Mouse (Mus musculus): ENCODE measurements around the gene Msh4. TPM values are rescaled to one million over a fixed set of nuclear protein-coding genes. Genes with fewer than 3 reads are reported as not detected.
"Not testable (repeated sequence)": the region's sequence is repeated elsewhere in the genome, so short reads cannot be mapped to it uniquely, and the experiment has no call there.

Gene Msh4
- polyA plus RNA-seq, 1 experiment from 2014 or later = 0.06 TPM

- DNase-seq (ENCODE audit: low spot score) (peak; percentile 47), ATAC-seq (ENCODE audit: low read depth) (0 out of 2 replicates have a peak, but pooled peaks have one; percentile 60)
- Histone ChIP-seq H3K27ac (replicated peaks; ENCODE audit: low read depth, low read length) (no peak overlapping the region), H3K36me3 (ENCODE audit: control insufficient read depth, insufficient read depth, low read length) (no peaks in the 10 kb centered on the region), H3K9me3 (ENCODE audit: control insufficient read depth, low read length) (no peaks in the 10 kb centered on the region), H3K4me2 (ENCODE audit: low read depth, low read length) (no peak overlapping the region), H3K4me3 (ENCODE audit: low read depth, low read length) (no peak overlapping the region), H3K9ac (ENCODE audit: low read depth, low read length) (no peak overlapping the region), H3K27me3 (replicated peaks; ENCODE audit: control insufficient read depth, insufficient read depth, low read length) (no peaks in the 10 kb centered on the region), H3K4me1 (ENCODE audit: control insufficient read depth, insufficient read depth, low read length) (no peaks in the 10 kb centered on the region)
- WGBS = 60% methylated on average over 14 of the region's 14 CpGs
Measured at GRCm38 (mm10) chr3:153867149-153868136, 38.5 kb downstream of the Msh4 start.

DNA sequence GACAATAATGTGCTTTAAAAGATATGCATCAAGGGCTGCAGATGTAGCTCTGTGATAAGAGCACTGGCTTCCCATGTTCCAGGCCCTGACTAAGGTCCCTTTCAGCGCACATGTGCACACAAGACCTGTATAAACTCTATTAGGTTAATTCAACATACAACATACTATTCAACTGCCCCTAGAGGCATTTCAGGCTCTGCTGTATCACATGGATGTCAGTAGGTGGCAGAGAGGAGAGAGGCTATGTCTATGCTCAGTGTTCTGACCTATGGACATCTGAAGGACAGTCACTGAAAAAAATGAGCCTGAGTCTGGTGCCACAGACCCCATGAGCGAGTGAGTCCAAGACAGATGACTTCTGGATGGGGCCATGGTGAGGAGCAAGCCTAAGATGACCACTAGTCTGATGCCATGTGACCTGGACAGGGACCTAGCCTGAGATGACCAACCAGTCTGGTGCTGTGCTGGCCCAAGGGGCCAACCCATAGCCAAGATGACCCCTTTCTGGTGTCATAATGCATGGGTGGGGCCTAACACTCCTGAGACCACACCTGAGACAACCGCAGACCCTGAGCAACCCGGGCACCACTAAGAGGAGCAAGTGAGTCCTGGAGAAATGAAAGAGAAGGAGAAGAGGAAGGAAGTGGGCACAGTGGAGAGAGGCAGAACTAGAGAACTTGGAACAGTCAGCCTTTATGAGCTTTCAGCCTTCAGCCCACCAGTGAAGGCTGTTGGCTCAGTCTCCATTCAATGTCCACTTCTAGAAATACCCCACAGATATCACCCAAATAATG, 41.1 kb downstream of the Msh4 start:
- Histone ChIP-seq H3K4me2 (ENCODE audit: low read depth, low read length) (no peak overlapping the region), H3K36me3 (ENCODE audit: control insufficient read depth, insufficient read depth, low read length) (no peaks in the 10 kb centered on the region), H3K4me1 (ENCODE audit: control insufficient read depth, insufficient read depth, low read length) (no peaks in the 10 kb centered on the region), H3K9me3 (ENCODE audit: control insufficient read depth, low read length) (no peaks in the 10 kb centered on the region), H3K27ac (replicated peaks; ENCODE audit: low read depth, low read length) (no peak overlapping the region), H3K9ac (ENCODE audit: low read depth, low read length) (no peak overlapping the region), H3K4me3 (ENCODE audit: low read depth, low read length) (no peak overlapping the region), H3K27me3 (replicated peaks; ENCODE audit: control insufficient read depth, insufficient read depth, low read length) (no peaks in the 10 kb centered on the region)
- DNase-seq (ENCODE audit: low spot score) = no peak
- ATAC-seq (ENCODE audit: low read depth) = no peak
- 91% methylated on average over 4 of the region's 4 CpGs for WGBS

DNA sequence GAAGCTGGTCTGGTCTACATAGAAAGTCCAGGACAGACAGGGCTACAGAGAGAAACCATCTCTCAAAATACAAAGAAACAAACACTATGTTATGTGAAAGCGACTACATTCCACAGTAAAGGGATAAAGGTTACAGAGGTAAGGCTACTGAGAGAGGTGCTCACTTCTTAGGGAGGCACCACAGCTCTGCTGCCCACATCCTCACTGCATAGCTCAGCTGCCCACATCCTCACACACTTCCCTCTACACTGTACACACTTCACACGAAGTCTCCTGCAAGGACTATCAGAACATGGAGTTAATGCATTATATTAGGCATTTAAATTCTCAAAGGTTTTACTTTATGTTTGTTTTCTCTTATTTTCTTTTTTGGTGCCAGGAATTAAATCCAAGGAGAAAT, 42.1 kb downstream of the Msh4 start:
- 70% methylated on average over 2 of the region's 2 CpGs for WGBS
- Histone ChIP-seq H3K9ac (ENCODE audit: low read depth, low read length) (no peak overlapping the region), H3K27me3 (replicated peaks; ENCODE audit: control insufficient read depth, insufficient read depth, low read length) (no peaks in the 10 kb centered on the region), H3K9me3 (ENCODE audit: control insufficient read depth, low read length) (no peaks in the 10 kb centered on the region), H3K27ac (replicated peaks; ENCODE audit: low read depth, low read length) (no peak overlapping the region), H3K4me1 (ENCODE audit: control insufficient read depth, insufficient read depth, low read length) (no peaks in the 10 kb centered on the region), H3K4me2 (ENCODE audit: low read depth, low read length) (no peak overlapping the region), H3K4me3 (ENCODE audit: low read depth, low read length) (no peak overlapping the region), H3K36me3 (ENCODE audit: control insufficient read depth, insufficient read depth, low read length) (no peaks in the 10 kb centered on the region)
- DNase-seq (ENCODE audit: low spot score) (no peak), ATAC-seq (ENCODE audit: low read depth) (no peak)

DNA sequence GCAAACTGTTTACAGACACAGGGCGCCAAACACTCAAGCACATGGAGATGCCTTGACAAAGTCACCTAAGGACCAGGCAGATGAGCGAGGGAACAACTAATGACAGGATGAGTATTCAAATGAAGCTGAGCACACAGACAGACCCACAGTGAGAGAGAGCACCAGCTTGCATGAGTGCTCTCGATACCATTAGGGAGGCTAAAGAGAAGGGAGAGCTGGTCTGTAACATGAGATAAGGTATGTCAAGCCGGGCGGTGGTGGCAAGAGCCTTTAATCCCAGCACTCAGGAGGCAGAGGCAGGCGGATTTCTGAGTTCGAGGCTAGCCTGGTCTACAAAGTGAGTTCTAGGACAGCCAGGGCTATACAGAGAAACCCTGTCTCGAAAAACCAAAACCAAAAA, 45.5 kb downstream of the Msh4 start:
- not testable (repeated sequence) for H3K36me3 ChIP-seq (ENCODE audit: control insufficient read depth, insufficient read depth, low read length); H3K9me3 ChIP-seq (ENCODE audit: control insufficient read depth, low read length); H3K27ac ChIP-seq (replicated peaks; ENCODE audit: low read depth, low read length); H3K4me2 ChIP-seq (ENCODE audit: low read depth, low read length); DNase-seq (ENCODE audit: low spot score); H3K4me3 ChIP-seq (ENCODE audit: low read depth, low read length); H3K9ac ChIP-seq (ENCODE audit: low read depth, low read length); H3K4me1 ChIP-seq (ENCODE audit: control insufficient read depth, insufficient read depth, low read length); ATAC-seq (ENCODE audit: low read depth); H3K27me3 ChIP-seq (replicated peaks; ENCODE audit: control insufficient read depth, insufficient read depth, low read length)
- WGBS = 83% methylated on average over 7 of the region's 8 CpGs

DNA sequence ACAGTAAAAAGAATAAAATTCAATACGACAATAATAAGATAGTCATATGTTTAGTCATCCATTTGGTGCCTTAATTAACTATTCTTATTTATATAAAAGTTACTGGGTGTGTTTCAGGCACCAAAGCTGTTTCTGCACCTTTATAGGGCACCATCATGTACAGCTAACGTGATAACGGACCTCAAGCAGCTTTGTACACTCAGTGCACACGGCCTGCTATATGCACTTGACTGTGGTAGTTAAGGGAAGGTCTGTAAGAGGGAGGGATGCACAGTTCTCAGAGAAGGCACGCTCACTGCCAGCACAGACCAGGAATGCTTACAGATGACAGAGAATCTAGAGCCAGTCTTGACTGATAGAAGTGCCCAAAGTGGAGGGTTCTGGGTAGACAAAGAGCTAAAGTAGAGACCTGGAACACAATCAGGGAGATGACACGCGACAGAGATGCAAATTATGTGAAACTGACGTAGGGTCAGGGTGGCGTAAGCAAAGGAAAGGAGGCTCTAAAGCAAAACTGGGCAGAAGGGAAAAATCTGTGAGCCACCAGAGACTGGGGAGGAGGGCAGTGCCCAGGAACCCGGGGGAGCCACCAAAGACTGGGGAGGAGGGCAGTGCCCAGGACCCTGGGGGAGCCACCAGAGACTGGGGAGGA, 47.5 kb downstream of the Msh4 start:
- DNase-seq (ENCODE audit: low spot score) = no peak
- H3K36me3 ChIP-seq (ENCODE audit: control insufficient read depth, insufficient read depth, low read length) = no peaks in the 10 kb centered on the region
- no peak overlapping the region for H3K4me3 ChIP-seq (ENCODE audit: low read depth, low read length)
- H3K4me2 ChIP-seq (ENCODE audit: low read depth, low read length) = no peak overlapping the region
- ATAC-seq (ENCODE audit: low read depth) = no peak
- no peak overlapping the region for H3K27ac ChIP-seq (replicated peaks; ENCODE audit: low read depth, low read length)
- no peaks in the 10 kb centered on the region for H3K9me3 ChIP-seq (ENCODE audit: control insufficient read depth, low read length)
- no peaks in the 10 kb centered on the region for H3K4me1 ChIP-seq (ENCODE audit: control insufficient read depth, insufficient read depth, low read length)
- WGBS = 79% methylated on average over 10 of the region's 10 CpGs
- H3K9ac ChIP-seq (ENCODE audit: low read depth, low read length) = no peak overlapping the region
- no peaks in the 10 kb centered on the region for H3K27me3 ChIP-seq (replicated peaks; ENCODE audit: control insufficient read depth, insufficient read depth, low read length)

DNA sequence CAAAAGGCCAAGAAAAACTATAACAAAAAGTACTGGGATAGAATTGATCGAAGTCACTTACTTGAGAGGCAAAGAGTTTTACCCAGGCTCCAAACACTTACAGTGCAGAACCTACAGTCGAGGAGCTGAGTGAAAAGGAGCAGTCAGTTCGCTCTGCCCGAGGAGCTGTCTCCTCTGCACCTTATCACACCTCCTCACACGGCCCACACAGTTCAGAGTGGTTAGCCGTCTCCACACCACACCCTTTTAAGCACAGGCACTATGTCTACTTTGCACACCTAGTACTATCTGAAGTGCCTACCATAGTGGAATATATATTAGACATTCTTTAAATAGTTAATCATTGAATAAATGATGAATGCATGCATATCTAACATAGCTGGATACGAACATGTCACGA, 53.7 kb downstream of the Msh4 start:
- ATAC-seq (ENCODE audit: low read depth) = no peak
- 68% methylated on average over 8 of the region's 8 CpGs for WGBS

GRCm38 (mm10) chr3:153850759-153851158, 55.2 kb downstream of the Msh4 start:
- H3K27ac ChIP-seq (replicated peaks; ENCODE audit: low read depth, low read length) = no peak overlapping the region
- DNase-seq (ENCODE audit: low spot score) = no peak
- H3K36me3 ChIP-seq (ENCODE audit: control insufficient read depth, insufficient read depth, low read length) = no peaks in the 10 kb centered on the region
- H3K4me3 ChIP-seq (ENCODE audit: low read depth, low read length) = no peak overlapping the region
- no peak for ATAC-seq (ENCODE audit: low read depth)
- H3K9ac ChIP-seq (ENCODE audit: low read depth, low read length) = no peak overlapping the region
- H3K27me3 ChIP-seq (replicated peaks; ENCODE audit: control insufficient read depth, insufficient read depth, low read length) = no peaks in the 10 kb centered on the region
- no peaks in the 10 kb centered on the region for H3K9me3 ChIP-seq (ENCODE audit: control insufficient read depth, low read length)
- WGBS = 81% methylated on average over 7 of the region's 7 CpGs
- H3K4me1 ChIP-seq (ENCODE audit: control insufficient read depth, insufficient read depth, low read length) = no peaks in the 10 kb centered on the region
- no peak overlapping the region for H3K4me2 ChIP-seq (ENCODE audit: low read depth, low read length)

More for the DNA sequence above, 53.7 kb downstream of the Msh4 start:
- Histone ChIP-seq H3K27me3 (replicated peaks; ENCODE audit: control insufficient read depth, insufficient read depth, low read length) (no peaks in the 10 kb centered on the region), H3K9me3 (ENCODE audit: control insufficient read depth, low read length) (no peaks in the 10 kb centered on the region), H3K9ac (ENCODE audit: low read depth, low read length) (no peak overlapping the region), H3K36me3 (ENCODE audit: control insufficient read depth, insufficient read depth, low read length) (no peaks in the 10 kb centered on the region), H3K4me3 (ENCODE audit: low read depth, low read length) (no peak overlapping the region), H3K4me2 (ENCODE audit: low read depth, low read length) (no peak overlapping the region), H3K27ac (replicated peaks; ENCODE audit: low read depth, low read length) (no peak overlapping the region), H3K4me1 (ENCODE audit: control insufficient read depth, insufficient read depth, low read length) (no peaks in the 10 kb centered on the region)
- DNase-seq (ENCODE audit: low spot score) = no peak

DNA sequence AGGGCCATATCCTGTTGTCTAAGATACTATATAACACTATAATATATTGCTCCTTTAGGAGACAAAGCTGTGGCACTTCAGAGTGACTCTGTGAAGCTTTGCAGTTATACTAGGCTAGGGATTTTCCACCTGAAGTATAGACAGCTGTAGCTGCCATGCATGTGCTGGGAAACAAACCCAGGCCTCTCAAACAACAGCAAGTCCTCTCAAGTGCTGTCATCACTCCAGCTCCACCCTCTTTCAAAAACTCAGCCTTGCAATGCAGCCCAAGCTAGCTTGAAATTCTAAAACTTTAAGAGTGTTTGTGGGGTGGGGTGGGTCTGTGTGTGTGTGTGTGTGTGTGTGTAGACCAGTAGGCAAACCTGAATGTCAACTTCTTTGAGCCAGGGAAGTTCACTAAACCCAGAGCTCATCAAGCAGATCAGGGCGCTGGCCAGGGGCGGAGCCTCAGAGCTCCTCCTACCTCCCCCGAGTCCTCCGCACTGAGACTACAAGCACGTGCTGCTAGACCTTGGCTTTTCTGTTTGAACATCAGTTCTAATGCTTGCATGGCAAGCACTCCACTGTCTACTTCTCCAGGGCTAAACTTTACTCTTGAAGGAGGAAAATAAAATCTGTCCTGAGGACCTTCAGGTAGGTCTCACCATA, 56.4 kb downstream of the Msh4 start:
- Histone ChIP-seq H3K4me3 (ENCODE audit: low read depth, low read length) (no peak overlapping the region), H3K9ac (ENCODE audit: low read depth, low read length) (no peak overlapping the region), H3K4me1 (ENCODE audit: control insufficient read depth, insufficient read depth, low read length) (no peaks in the 10 kb centered on the region), H3K27ac (replicated peaks; ENCODE audit: low read depth, low read length) (no peak overlapping the region), H3K27me3 (replicated peaks; ENCODE audit: control insufficient read depth, insufficient read depth, low read length) (no peaks in the 10 kb centered on the region), H3K36me3 (ENCODE audit: control insufficient read depth, insufficient read depth, low read length) (no peaks in the 10 kb centered on the region), H3K4me2 (ENCODE audit: low read depth, low read length) (no peak overlapping the region), H3K9me3 (ENCODE audit: control insufficient read depth, low read length) (no peaks in the 10 kb centered on the region)
- ATAC-seq (ENCODE audit: low read depth) = peak; percentile 89
- DNase-seq (ENCODE audit: low spot score) = peak; percentile 80
- 6% methylated on average over 5 of the region's 5 CpGs for WGBS
